Mouse (Mus musculus) frontal cortex, postnatal 14 days (tissue): Measurements from ENCODE around the gene Pla2g7.

Source experiments
- DNase-seq, 2 experiments: peaks; one replicate each; pipeline ENCODE4 v3.0.0; 2022; ENCODE audit warnings: low spot score in 2 of 2

The Pla2g7 gene

DNA sequence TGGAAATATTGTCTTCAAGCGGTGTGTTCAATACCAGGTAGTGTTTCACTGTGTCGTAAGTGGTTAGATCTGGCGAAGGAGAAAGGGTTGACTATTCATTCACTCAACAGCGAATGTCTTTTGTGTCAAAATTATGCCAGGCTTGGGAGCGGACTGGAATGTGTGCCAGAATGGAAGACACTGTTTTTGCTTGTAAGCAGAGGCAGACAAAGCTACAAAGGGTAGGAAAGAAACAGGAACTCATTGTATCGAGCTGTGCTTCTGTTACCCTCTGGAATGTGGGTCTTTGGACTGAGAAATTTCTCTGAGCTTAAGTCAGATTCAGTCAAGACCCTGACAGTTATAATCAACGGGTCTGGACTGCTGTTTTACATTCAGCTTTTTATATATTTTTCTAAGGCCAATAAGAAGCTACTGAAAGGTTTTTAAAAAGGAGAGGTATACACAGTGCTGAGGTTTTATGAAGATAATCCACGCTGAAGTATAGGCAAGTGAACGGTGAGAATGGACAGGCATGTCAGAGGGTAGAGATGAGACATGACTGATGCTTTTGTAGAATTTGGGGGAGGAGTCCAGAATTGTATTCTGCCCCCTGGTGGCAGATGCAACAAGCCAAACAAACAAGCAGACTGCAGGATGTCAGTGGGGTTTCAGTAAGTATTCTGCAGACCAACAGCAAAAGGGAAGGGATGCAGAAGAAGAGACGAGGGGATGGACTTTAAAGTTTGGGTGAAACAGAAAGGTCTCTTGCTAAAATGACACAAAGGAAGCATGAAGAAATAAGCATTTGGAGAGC lies 81.9 kb downstream of the Pla2g7 start:
- DNase-seq: no peak

DNA sequence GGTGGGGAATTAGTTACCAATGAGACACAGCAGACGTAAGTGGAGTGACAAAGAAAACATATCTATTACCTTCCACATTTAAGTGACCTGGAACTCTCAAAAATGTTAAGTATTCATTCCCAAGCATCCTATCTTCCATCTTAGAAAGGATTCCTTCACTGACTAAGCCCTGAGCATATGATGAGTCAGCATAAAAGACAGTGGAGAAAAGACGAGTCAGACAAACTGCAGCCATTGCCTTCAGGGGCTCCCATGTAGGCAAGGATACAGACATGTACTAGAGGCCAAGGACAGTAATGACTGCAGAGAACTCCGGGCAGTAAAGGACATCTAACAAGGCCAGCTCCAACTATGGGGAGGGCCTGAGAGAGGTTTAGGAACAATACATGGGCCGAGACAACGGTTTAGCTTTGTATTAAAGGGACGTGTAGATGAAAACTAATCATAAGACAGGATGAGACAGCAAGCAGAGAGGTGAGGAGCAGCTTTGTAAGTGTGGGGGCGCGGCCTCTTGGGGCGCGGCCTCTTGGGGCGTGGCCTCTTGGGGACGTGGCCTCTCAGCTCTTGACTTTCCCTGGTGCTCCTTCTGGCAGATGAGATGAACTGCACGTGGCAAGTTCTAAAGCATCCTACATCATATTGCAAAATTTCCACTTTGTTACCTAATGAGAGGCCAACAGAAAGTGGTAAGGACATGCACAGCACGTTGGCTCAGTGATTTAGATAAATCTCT lies 83.6 kb downstream of the Pla2g7 start:
- DNase-seq: no peak
